Mouse (Mus musculus) myocyte (in vitro differentiated cells): ENCODE results near the gene Syn2.

ENCODE experiments used
- MAX ChIP-seq: IDR thresholded peaks from one replicate; pipeline ENCODE4 v1.6.1; 2011; ENCODE audit warnings: low read depth, mild to moderate bottlenecking, control low read depth
- MYOD1 ChIP-seq, 3 experiments: IDR thresholded peaks; one replicate each; pipeline ENCODE4 v1.6.1; 2011; ENCODE audit warnings: control low read depth in 2 of 3, low read depth in 2 of 3, mild to moderate bottlenecking in 2 of 3, moderate library complexity in 1 of 3; ENCODE audit not compliant: insufficient read length in 2 of 3, control insufficient read depth in 1 of 3
- MYOG ChIP-seq, 3 experiments: IDR thresholded peaks; one replicate each; pipeline ENCODE4 v1.6.1; 2011; ENCODE audit warnings: control low read depth in 2 of 3, low read depth in 2 of 3, mild to moderate bottlenecking in 2 of 3; ENCODE audit not compliant: insufficient read length in 2 of 3, control insufficient read depth in 1 of 3, insufficient read depth in 1 of 3
- POLR2A ChIP-seq: IDR thresholded peaks from one replicate; pipeline ENCODE4 v1.6.1; 2011; ENCODE audit warnings: low read depth, mild to moderate bottlenecking, control low read depth, moderate library complexity; ENCODE audit not compliant: insufficient read length
- POLR2AphosphoS2 ChIP-seq: IDR thresholded peaks from one replicate; pipeline ENCODE4 v1.6.1; 2011; ENCODE audit warnings: low read depth, control low read depth; ENCODE audit not compliant: insufficient read length
- SRF ChIP-seq: IDR thresholded peaks from one replicate; pipeline ENCODE4 v1.6.1; 2011; ENCODE audit warnings: low read depth; ENCODE audit not compliant: control insufficient read depth, insufficient read length
- TCF12 ChIP-seq: IDR thresholded peaks from one replicate; pipeline ENCODE4 v1.6.1; 2011; ENCODE audit warnings: mild to moderate bottlenecking, control low read depth; ENCODE audit not compliant: poor library complexity, insufficient read depth, severe bottlenecking
- TCF3 ChIP-seq: IDR thresholded peaks from one replicate; pipeline ENCODE4 v1.6.1; 2011; ENCODE audit warnings: low read depth, control low read depth; ENCODE audit not compliant: insufficient read length
- USF1 ChIP-seq: IDR thresholded peaks from one replicate; pipeline ENCODE4 v1.6.1; 2011; ENCODE audit warnings: low read depth, mild to moderate bottlenecking, control low read depth, moderate library complexity

DNA sequence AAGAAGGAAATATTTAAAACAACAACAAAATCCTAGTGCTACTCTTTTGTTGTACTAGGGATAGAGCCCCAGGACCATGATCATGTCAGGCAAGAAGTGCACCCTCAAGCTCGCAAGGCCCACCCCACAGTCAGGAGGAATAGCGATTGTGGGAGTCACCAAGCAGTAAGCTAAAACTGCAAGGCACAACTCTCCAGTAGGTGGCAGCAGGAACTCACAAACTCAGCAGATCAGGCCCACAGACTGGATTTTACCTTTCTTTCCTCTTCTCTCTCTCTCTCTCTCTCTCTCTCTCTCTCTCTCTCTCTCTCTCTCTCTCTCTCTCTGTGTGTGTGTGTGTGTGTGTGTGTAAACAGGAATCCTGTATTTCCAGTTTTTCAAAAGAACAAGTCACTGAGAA is 92.8 kb downstream of the Syn2 start:
- no peak for TF ChIP-seq POLR2A
- TF ChIP-seq MYOG (IDR thresholded peaks at IDR 0.05; ENCODE audit: control insufficient read depth in 1 of 3, insufficient read depth in 1 of 3, insufficient read length in 2 of 3, low read depth in 2 of 3): no peak
- no peak for TF ChIP-seq POLR2AphosphoS2
- TF ChIP-seq USF1: no peak
- no peak for TF ChIP-seq TCF12
- TF ChIP-seq MYOD1 (IDR thresholded peaks at IDR 0.05; ENCODE audit: control insufficient read depth in 1 of 3, insufficient read length in 2 of 3, low read depth in 2 of 3): no peak
- no peak for TF ChIP-seq SRF
- no peak for TF ChIP-seq MAX
- TF ChIP-seq TCF3: no peak
